Mouse (Mus musculus): ENCODE measurements at regions not wholly inside any gene's neighbourhood (a gene's known extent, or its start where the extent isn't known, plus 50 kb on each side); places are given as distances from the start of the nearest gene placed in this dataset.

DNA sequence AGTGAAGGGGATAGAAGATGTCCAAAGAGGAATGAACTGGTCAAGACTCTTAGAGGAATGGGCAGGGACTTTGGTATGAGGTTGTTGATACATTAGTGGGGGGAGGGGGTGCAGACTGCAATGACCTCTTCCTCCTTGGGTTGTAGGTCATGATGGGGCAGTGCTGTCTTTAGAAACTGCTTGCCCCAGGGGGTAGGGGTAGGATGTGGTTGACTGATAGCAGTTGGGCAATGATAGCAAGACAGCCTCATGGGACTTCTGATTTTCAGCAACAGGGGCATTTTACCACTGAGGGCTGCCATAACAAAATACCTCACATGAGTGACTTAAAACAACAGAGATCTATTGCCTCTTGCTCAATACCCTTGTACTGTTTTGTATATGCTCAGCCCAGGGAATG lies 63.5 kb upstream of the 1700017B05Rik start:
- Histone ChIP-seq H3K27me3 (ENCODE audit: control insufficient read depth, insufficient read depth, low read length, poor library complexity, severe bottlenecking) (no peaks in the 10 kb centered on the region), H3K36me3 (ENCODE audit: control insufficient read depth, insufficient read depth, low read length, poor library complexity, severe bottlenecking) (no peaks in the 10 kb centered on the region)
- no peak for DNase-seq (ENCODE audit: low read depth, low spot score)

DNA sequence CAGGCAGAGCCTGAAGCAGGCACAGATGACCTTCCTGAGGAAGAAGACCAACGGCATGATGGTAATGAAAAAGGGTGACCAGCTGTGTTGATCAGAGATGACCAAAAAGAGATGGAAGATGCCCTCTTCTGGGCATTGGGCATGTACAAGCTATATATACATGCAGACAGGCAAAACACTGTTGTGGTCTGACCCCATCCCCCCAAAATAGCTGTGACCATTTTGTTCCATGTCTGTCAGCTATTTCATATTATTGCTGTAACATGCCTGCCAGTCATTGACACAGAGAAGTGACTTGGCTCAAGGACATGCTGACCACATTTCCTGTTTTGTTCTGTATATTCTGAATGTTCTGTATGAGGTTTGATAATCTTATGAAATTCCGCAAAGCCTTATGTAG lies 56.6 kb upstream of the 1700017B05Rik start:
- Histone ChIP-seq H3K27me3 (ENCODE audit: control insufficient read depth, insufficient read depth, low read length, poor library complexity, severe bottlenecking) (no peaks in the 10 kb centered on the region), H3K36me3 (ENCODE audit: control insufficient read depth, insufficient read depth, low read length, poor library complexity, severe bottlenecking) (no peaks in the 10 kb centered on the region)
- no peak for DNase-seq (ENCODE audit: low read depth, low spot score)

DNA sequence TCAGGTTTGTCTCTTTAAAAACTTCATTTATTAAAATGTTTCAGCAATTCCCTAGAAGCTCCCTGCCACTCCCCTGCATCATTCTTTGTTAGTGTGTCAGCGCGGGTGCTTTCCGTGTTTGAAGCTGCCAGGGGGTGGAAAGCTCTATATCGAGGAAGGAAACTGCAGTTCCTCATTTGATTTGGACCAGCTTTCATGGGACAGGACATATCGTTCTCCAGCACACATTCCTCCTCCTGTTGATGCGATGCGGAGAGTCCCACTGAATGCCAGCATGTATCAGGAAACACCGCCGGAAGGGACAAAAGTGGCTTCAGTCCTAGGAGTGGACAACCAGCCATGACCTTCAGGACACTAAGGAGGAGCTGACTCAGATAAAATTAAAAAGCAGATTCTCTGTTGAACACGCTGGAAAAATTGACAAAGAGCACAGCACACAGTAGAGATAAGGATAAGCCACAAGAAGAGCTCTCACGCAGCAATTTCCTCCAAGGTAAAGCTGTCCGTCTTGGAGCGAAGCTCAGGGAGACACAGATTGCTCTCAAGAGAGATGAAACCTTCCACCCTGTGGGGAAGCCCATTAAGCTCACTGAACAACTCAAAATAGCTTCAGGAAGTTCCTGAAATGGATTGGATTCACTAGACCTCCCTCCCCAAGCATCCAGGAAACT lies 55.3 kb upstream of the 1700017B05Rik start:
- Histone ChIP-seq H3K36me3 (ENCODE audit: control insufficient read depth, insufficient read depth, low read length, poor library complexity, severe bottlenecking) (no peaks in the 10 kb centered on the region), H3K27me3 (ENCODE audit: control insufficient read depth, insufficient read depth, low read length, poor library complexity, severe bottlenecking) (no peaks in the 10 kb centered on the region)
- DNase-seq (ENCODE audit: low read depth, low spot score): peak; percentile 6

DNA sequence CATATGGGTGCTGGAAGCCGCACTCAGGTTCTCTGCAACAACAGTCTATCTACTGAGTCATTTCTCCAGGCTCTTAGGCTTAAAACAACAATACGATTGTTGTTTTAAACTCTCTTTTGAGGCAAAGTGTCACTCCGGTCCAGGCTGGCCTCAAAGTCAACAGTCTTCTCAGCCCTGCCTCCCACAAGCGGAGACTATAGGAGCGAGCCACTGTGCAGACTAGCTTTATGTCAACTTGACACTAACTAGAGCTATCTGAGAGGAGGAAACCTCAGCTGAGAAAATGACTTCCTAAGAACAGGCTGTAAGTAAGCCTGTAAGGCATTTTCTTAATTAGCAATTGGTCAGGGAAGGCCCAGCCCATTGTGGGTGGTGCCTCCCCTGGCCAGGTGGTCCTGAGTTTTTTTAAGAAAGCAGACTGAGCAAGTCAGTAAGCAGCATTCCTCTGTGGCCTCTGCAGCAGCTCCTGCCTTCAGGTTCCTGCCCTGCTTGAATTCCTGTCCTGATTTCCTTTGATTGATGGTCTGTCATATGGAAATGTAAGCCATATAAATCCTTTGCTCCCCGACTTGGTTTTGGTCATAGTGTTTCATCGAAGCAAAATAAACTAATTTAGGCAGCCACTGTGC lies 52.7 kb upstream of the 1700017B05Rik start:
- H3K36me3 ChIP-seq (ENCODE audit: control insufficient read depth, insufficient read depth, low read length, poor library complexity, severe bottlenecking): no peaks in the 10 kb centered on the region

DNA sequence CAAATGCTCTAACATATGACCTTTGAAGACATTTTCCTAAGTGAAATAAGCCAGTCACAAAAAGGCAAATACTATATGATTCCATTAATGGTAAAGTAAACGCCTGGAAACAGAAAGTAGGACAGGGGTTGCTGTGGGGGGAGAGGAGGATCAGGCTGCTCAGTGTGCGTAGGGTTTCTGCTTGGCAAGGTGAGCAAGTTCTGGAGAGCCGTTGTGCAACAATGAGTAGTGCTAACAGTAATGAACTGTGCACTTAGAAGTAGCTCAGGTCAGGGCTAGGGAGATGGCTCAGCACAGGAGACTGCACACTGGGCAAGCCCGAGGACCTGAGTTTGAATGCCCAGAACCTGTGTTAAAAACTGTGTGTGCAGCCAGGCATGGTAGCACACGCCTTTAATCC lies 51.5 kb upstream of the 1700017B05Rik start:
- no peak for DNase-seq (ENCODE audit: low read depth, low spot score)
- H3K27me3 ChIP-seq (ENCODE audit: control insufficient read depth, insufficient read depth, low read length, poor library complexity, severe bottlenecking): no peaks in the 10 kb centered on the region
- H3K36me3 ChIP-seq (ENCODE audit: control insufficient read depth, insufficient read depth, low read length, poor library complexity, severe bottlenecking): no peaks in the 10 kb centered on the region

More for the DNA sequence above, 52.7 kb upstream of the 1700017B05Rik start:
- H3K27me3 ChIP-seq (ENCODE audit: control insufficient read depth, insufficient read depth, low read length, poor library complexity, severe bottlenecking): no peaks in the 10 kb centered on the region
- no peak for DNase-seq (ENCODE audit: low read depth, low spot score)

DNA sequence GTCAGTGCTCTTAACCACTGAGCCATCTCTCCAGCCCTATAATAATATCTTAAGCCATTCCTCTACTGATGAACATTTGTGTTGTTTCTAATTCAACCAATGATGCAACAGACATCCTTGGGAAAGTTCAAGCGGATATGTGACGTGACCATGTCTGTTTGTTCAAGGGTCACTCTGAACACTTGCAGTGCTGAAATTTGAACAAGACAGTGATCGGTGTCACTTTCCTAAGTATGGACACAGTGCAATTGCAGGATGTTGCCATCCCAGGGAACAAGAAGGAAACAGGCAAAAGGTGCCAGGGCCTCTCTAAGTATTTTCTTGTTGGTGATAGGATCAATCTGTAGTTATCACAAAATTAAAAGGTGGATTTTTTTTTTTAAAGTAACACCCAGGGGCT lies 50.1 kb upstream of the 1700017B05Rik start:
- DNase-seq (ENCODE audit: low read depth, low spot score): no peak
- Histone ChIP-seq H3K27me3 (ENCODE audit: control insufficient read depth, insufficient read depth, low read length, poor library complexity, severe bottlenecking) (no peaks in the 10 kb centered on the region), H3K36me3 (ENCODE audit: control insufficient read depth, insufficient read depth, low read length, poor library complexity, severe bottlenecking) (no peaks in the 10 kb centered on the region)
